Mouse (Mus musculus): ENCODE measurements around the gene Alpk1.

Gene Alpk1

GRCm38 (mm10) chr3:127743614-127744365 lies 36.5 kb downstream of the Alpk1 start:
- no peak for DNase-seq (ENCODE audit: low spot score in 2 of 2)

GRCm38 (mm10) chr3:127741473-127741872 lies 38.9 kb downstream of the Alpk1 start:
- no peak for DNase-seq (ENCODE audit: low spot score in 2 of 2)

- no peak for DNase-seq (ENCODE audit: low spot score in 2 of 2)
Measured at GRCm38 (mm10) chr3:127737876-127738275, 42.5 kb downstream of the Alpk1 start.

- no peak for DNase-seq (ENCODE audit: low spot score in 2 of 2)
Measured at GRCm38 (mm10) chr3:127735395-127735794, 44.9 kb downstream of the Alpk1 start.

- no peak for DNase-seq (ENCODE audit: low spot score in 2 of 2)
Measured at GRCm38 (mm10) chr3:127729513-127730137, 50.7 kb downstream of the Alpk1 start.

GRCm38 (mm10) chr3:127728851-127729512 lies 51.3 kb downstream of the Alpk1 start:
- no peak for DNase-seq (ENCODE audit: low spot score in 2 of 2)

GRCm38 (mm10) chr3:127728046-127728445 lies 52.3 kb downstream of the Alpk1 start:
- DNase-seq (ENCODE audit: low spot score in 2 of 2): no peak

DNA sequence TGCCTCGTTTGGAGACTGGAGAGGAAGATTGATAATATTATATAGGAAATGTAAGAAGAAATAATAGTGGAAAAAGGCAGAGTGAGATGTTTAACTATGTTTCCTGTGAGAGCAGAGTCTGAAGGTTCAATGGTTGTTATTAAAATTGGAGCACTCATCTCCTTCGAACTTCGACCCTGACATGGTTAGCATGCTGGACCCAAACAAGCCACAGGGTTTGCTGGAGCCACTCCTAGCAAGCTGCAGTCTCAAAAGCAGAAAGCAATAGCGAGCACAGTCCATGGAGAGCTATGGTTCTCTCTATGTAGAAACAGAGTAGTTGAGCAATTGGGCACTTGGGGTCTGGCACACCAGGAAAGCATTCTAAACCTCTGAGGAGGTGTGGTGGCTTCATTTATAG lies 59.4 kb downstream of the Alpk1 start:
- DNase-seq (ENCODE audit: low spot score in 2 of 2): no peak

DNA sequence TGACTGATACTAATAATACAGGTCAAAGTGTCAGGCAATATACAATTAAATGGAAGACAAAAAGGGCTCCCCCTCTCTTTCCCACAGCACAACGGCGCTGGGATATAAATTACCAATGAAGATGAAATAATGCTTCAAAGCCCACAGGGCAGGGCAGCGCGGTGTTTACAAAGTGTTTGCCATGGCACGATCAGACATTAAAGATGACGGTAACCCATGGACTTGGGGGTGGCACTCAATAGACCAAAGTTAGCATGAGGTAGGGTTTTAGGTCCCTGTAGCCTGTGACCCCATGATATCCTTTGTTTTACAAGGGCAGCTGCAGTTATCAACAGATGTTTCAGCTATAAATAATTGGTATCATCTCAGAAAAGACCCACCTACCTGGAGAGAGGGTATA lies 60.3 kb downstream of the Alpk1 start:
- DNase-seq (ENCODE audit: low spot score in 2 of 2): no peak

DNA sequence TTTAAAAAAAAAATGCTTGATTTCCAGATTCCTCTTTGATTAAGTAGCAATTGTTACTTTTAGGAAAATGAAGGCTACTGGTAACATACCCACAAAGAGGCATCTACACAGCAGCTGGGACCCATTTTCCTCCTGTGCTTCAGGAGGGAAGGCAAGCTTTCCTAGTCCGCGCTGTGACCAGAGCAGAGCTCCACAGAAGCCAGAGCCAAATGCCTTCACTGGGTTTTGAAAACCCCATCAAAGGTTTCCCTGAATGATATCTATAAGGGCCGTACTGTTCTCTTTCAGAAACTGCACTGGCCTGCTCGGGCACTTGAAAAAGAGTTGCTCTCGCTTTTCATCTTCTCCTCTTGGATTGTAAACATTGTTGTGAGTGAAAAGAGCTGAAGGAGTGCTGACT lies 60.7 kb downstream of the Alpk1 start:
- no peak for DNase-seq (ENCODE audit: low spot score in 2 of 2)

- no peak for DNase-seq (ENCODE audit: low spot score in 2 of 2)
Measured at GRCm38 (mm10) chr3:127716759-127717158, 63.6 kb downstream of the Alpk1 start.

DNA sequence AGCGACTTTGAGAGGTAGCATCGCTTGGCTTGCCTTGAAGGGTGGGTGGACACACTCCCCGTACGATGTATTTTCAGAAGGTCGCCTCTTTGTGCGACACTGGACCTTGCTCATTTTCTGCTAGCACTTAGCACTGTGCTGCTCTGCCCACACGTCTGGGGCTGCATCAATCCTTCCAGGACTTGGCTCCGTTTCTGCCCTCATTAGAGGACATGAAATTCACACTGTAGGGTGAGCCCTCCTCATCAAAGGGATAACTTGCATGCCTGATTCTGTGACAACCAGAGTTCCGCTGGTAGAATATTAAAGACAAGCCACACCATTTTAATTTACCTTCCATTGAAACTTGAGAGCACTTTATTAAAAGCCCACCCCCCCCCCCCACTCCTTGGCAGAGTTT lies 67.2 kb downstream of the Alpk1 start:
- DNase-seq (ENCODE audit: low spot score in 2 of 2): no peak

DNA sequence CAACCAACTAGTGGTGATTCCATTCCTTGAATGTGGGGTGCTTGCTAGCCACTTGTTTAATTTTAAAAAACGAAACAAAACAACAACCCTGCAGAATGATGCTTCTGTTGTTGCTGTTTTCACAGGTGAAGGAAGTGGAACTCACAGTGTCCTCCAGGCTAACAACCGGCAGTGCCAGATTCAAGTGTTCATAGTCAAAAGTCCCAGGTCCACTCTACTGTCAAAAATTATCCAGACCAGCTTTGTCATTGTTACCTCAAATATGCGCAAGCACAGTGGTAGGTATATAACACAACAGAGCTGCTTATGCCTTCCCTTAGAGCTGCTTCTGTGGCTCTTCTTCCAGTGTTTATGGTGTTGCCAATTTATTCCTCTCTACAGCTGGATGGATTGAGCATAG lies 68.8 kb downstream of the Alpk1 start:
- no peak for DNase-seq (ENCODE audit: low spot score in 2 of 2)

DNA sequence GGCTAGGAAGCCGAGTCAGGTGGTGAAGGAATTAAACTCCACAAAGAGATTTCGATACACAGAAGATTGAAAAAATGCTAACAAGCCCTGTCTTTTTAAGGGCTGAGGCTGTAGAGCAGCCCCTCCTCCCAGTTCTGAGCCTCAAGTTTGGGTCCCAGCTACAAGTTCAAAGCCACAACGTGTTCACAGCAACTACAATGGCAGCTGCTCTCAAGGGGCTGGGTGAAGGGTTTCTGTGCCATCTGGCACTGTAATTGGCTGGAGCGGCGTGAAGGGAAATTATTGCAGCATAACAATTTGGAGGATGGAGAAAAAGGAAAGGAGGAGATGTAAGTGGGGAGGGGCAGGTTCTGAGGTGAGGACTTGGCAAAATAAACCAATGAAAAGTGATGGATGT lies 73.2 kb downstream of the Alpk1 start:
- DNase-seq (ENCODE audit: low spot score in 2 of 2): no peak

DNA sequence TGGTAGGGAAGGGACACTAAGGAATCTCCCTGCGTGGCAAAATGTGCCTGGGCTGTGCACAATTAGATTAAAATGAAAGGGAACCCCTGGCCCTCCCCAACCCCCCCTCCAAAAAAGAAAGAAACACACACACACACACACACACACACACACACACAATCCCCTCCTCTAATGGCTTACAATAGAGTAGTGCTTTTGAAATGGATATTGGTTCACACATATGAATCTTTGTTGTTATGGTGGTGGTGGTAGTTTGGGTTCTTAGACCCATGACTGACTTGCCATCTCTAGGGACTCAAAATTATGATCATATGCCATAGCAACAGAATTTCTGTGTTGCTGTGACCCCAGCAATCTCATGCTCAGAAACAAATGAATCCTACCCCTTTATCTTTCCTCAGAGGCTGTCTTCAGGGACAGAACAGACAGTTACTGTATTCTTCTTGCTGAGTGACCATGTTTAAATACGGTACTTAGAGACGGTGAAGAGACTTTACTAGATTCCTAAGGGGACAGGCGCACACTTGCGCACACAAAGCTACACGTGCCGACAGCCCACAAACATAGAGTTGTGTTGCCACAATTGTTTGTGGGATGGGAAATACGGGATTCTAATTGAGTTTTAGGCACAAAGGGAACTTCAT lies 73.8 kb downstream of the Alpk1 start:
- DNase-seq (ENCODE audit: low spot score in 2 of 2): no peak

DNA sequence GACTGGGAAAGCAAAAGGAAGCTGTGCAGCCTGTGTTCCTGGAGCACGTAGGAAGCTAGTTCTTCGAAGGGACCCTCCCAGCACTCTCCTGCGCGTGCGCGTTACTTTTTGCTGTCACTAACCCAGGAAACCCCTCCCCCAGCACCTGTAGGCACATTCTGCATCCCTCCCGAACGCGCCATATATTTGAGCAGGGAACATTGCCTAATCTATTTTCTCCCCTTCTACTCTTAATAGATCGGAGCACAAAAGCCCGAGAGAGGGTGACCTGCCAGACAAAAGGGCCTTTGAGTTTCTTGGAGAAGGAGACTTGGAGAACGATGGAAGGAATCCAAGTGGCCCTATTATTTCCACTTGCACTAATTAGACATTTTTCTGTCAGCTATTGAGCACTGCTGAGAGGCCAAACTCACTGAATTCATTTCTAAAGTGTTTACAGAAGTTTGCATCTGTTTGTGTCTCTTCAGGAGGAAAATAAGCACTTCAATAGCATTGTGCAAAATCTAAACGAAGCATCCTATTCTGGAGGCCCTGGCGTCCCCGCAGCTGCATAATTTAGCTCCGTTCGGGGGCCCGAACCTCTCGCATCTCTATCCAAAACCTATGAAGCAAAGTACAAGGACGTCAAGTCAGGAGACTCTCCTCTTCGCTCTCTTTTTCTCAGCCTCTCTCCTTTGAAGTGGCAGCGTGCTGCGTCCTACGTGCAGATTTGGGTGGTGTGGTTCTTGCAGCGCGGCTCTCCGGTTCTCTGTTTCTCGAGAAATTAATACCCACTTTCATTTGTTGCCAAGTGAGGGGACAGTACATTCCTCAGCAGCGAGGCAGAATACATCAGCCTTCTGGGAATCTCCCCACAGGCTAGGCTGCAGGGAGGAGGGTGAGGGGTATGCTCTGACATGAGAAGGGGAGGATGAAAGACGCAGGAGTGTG lies 74.5 kb downstream of the Alpk1 start:
- DNase-seq (ENCODE audit: low spot score in 2 of 2): no peak

- DNase-seq (ENCODE audit: low spot score in 2 of 2): no peak
Measured at GRCm38 (mm10) chr3:127705139-127705514, 75.2 kb downstream of the Alpk1 start.

- DNase-seq (ENCODE audit: low spot score in 2 of 2): no peak
Measured at GRCm38 (mm10) chr3:127701196-127701825, 79.0 kb downstream of the Alpk1 start.

- DNase-seq (ENCODE audit: low spot score in 2 of 2): no peak
Measured at GRCm38 (mm10) chr3:127698636-127699035, 81.7 kb downstream of the Alpk1 start.

- no peak for DNase-seq (ENCODE audit: low spot score in 2 of 2)
Measured at GRCm38 (mm10) chr3:127696541-127696940, 83.8 kb downstream of the Alpk1 start.
